Mouse (Mus musculus) megakaryocyte, embryonic 14.5 days (primary cell): Measurements from ENCODE around the gene Pxn. TPM values are rescaled to one million over a fixed set of nuclear protein-coding genes. Genes with fewer than 3 reads are reported as not detected.
A peak's percentile ranks its signal among the peaks of the same experiment; 100 is the strongest.

Experiments
- H3K27me3 ChIP-seq: replicated peaks from 2 replicates; pipeline ENCODE3; 2012; ENCODE audit warnings: inconsistent platforms
- H3K36me3 ChIP-seq: replicated peaks from 2 replicates; pipeline ENCODE3; 2012; ENCODE audit warnings: low read length, inconsistent platforms, mixed read lengths
- H3K4me1 ChIP-seq: 2 replicates; pipeline ENCODE4 v1.6.1; 2012; ENCODE audit warnings: inconsistent platforms
- H3K4me3 ChIP-seq: replicated peaks from 2 replicates; pipeline ENCODE3; 2012; ENCODE audit warnings: moderate library complexity, mild to moderate bottlenecking, inconsistent platforms
- H3K9me3 ChIP-seq: 2 replicates; pipeline ENCODE4 v1.6.1; 2012; ENCODE audit warnings: inconsistent platforms
- FLI1 ChIP-seq: IDR thresholded peaks from 2 replicates; pipeline ENCODE4 v1.6.1; 2012; ENCODE audit warnings: low read length, inconsistent platforms, mixed read lengths
- GATA1 ChIP-seq: IDR thresholded peaks from 3 replicates; pipeline ENCODE4 v1.6.1; 2012; ENCODE audit warnings: mixed read lengths, low read length, inconsistent platforms, borderline replicate concordance
- polyA plus RNA-seq: library from polyadenylated mRNA; stranded (reverse); fragments of >175 nt; gene quantifications from 2 replicates; pipeline ENCODE4 v1.2.3, GENCODE M21; 2012; ENCODE audit warnings: low replicate concordance; ENCODE audit not compliant: insufficient read depth

Gene Pxn
- polyA plus RNA-seq, result 63.1 and 67.7 TPM in 2 replicates

- Histone ChIP-seq H3K4me3 (peak within 1 kb of the TSS; percentile 99), H3K4me1 (peaks cover 56% of the 10 kb centered on the region), H3K9me3 (peaks cover 6% of the 10 kb centered on the region), H3K27me3 (peaks cover 8% of the 10 kb centered on the region), H3K36me3 (peaks cover 5% of the 10 kb centered on the region)
- no peak for TF ChIP-seq GATA1
- TF ChIP-seq FLI1, result no peak
Measured at GRCm38 (mm10) chr5:115506454-115507201, at the start of gene Pxn. TSS of gene Pxn (plus strand) at chr5:115506676.

- H3K36me3 ChIP-seq, result no peaks in the 10 kb centered on the region
- H3K4me1 ChIP-seq, result peaks cover 4% of the 10 kb centered on the region; the same call in 1 of the 2 replicates
- no peak for TF ChIP-seq FLI1
- no peak for TF ChIP-seq GATA1
- no peak overlapping the region for H3K4me3 ChIP-seq
- H3K9me3 ChIP-seq, result no peaks in the 10 kb centered on the region
- peaks cover 50% of the 10 kb centered on the region for H3K27me3 ChIP-seq
Measured at GRCm38 (mm10) chr5:115458918-115459317, 47.6 kb upstream of the Pxn start.

- Histone ChIP-seq H3K4me3 (no peak overlapping the region), H3K36me3 (no peaks in the 10 kb centered on the region), H3K9me3 (no peaks in the 10 kb centered on the region), H3K4me1 (peaks cover 10% of the 10 kb centered on the region), H3K27me3 (peaks cover 46% of the 10 kb centered on the region)
- TF ChIP-seq GATA1, result no peak
- no peak for TF ChIP-seq FLI1
Measured at GRCm38 (mm10) chr5:115464408-115465115, 41.9 kb upstream of the Pxn start.

DNA sequence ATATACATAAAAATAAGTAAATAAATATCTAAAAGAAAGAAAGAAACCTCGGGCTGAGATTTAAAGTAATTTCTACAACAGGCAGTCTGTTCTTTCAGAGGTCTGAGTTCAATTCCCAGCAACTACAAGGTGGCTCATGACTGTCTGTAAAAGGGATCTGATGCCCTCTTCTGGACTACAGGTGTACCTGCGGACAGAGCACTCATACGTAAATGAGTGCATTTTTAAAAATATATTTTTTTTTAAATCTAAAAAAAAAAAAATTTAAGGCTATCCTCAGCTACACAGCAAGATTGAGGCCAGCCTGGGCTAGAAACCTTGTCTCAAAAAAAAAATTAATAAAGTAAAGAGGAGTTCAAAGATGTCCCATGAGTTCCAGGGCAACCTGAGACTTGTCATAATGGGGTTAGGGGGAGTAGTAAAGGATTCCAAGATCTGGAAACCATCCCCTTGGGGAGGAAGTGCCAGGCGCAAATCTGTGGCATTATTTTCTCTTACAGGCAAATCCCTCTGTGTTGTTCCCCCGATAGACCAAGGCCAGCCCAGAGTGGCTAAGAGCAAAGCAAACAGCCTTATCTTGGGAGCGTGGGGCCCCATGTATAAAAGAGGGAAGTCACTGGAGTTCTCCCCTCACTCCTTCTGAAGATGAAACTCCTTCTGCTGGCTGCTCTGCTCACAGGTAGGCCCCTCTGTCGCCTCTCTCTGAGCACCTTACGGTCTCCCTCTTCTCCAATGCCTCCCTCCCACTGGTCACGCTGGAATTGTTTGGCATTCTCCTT, 40.6 kb upstream of the Pxn start, which contains the start of gene Pla2g1b:
Pla2g1b (plus strand) TSS at position 621 of the 779 bp plus-strand sequence.
- peaks cover 46% of the 10 kb centered on the region for H3K27me3 ChIP-seq
- no peak for TF ChIP-seq FLI1
- TF ChIP-seq GATA1, result no peak
- no peaks in the 10 kb centered on the region for H3K36me3 ChIP-seq
- H3K9me3 ChIP-seq, result no peaks in the 10 kb centered on the region
- H3K4me1 ChIP-seq, result peaks cover 15% of the 10 kb centered on the region
- no peak within 1 kb of the TSS for H3K4me3 ChIP-seq

GRCm38 (mm10) chr5:115469791-115470190, 36.7 kb upstream of the Pxn start:
- no peak overlapping the region for H3K4me3 ChIP-seq
- H3K9me3 ChIP-seq, result no peaks in the 10 kb centered on the region
- no peak for TF ChIP-seq FLI1
- H3K4me1 ChIP-seq, result peaks cover 32% of the 10 kb centered on the region
- no peaks in the 10 kb centered on the region for H3K36me3 ChIP-seq
- H3K27me3 ChIP-seq, result peaks cover 42% of the 10 kb centered on the region

DNA sequence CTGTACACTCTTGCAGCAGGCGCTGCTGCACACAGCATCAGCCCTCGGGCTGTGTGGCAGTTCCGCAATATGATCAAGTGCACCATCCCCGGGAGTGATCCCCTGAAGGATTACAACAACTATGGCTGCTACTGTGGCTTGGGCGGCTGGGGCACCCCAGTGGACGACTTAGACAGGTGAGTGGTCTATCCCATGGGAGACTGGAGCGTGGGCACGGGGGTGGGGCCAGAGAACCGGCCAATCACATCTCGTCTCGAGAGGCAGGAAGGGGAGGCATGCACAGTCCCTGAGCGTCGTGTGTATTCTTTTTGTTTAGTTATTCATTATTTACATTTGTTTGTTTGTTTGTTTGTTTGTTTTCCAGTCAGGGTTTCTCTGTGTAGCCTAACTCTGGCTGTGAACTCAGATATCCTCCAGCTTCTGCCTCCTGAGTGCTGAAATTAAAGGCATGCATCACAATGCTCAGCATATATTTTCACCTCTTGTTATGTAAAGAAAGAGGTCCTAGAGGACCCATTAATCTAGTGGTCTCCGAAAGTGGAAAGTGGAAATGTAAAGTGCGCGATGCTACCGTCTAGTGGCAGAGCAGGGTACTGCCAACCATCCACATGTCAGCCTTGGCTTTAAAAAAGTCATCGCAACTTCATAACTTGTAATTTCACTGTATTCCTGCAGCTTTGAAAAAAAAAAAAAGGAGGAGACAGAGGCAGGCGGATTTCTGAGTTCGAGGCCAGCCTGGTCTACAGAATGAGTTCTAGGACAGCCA, 35.5 kb upstream of the Pxn start:
- peak overlapping the region; percentile 82 for H3K4me3 ChIP-seq
- H3K36me3 ChIP-seq, result no peaks in the 10 kb centered on the region
- H3K27me3 ChIP-seq, result peaks cover 42% of the 10 kb centered on the region
- no peaks in the 10 kb centered on the region for H3K9me3 ChIP-seq
- H3K4me1 ChIP-seq, result peaks cover 35% of the 10 kb centered on the region
- no peak for TF ChIP-seq GATA1
- no peak for TF ChIP-seq FLI1

DNA sequence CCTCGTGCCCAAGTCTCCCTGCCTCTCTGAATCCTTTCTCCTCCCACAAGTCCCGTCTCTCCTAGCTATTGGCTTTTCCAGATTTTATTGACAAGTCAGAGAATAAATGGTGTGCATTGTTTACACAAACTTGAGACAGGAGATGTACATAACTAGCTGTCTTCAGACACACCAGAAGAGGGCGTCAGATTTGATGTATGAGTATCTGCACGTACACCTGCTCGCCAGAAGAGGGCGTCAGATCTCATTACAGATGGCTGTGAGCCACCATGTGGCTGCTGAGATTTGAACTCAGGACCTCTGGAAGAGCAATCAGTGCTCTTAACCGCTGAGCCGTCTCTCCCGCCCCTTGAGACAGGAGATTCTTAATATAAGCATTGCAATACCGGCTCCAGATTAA, 33.3 kb upstream of the Pxn start:
- Histone ChIP-seq H3K9me3 (no peaks in the 10 kb centered on the region), H3K4me1 (peaks cover 32% of the 10 kb centered on the region), H3K27me3 (peaks cover 27% of the 10 kb centered on the region), H3K36me3 (peaks cover 18% of the 10 kb centered on the region), H3K4me3 (no peak overlapping the region)
- TF ChIP-seq FLI1 (no peak), GATA1 (no peak)

GRCm38 (mm10) chr5:115474174-115474828, 32.2 kb upstream of the Pxn start:
- no peaks in the 10 kb centered on the region for H3K9me3 ChIP-seq
- TF ChIP-seq GATA1 (no peak), FLI1 (no peak)
- H3K36me3 ChIP-seq, result peaks cover 24% of the 10 kb centered on the region
- H3K4me1 ChIP-seq, result peaks cover 32% of the 10 kb centered on the region
- H3K27me3 ChIP-seq, result peaks cover 18% of the 10 kb centered on the region
- H3K4me3 ChIP-seq, result peak overlapping the region; percentile 76
